Mouse (Mus musculus) urinary bladder, postnatal 0 days (tissue): ENCODE measurements around the gene Olfr890. TPM values are rescaled to one million over a fixed set of nuclear protein-coding genes. Genes with fewer than 3 reads are reported as not detected.

Experiments
- polyA plus RNA-seq: library from polyadenylated mRNA; unstranded; fragments of >200 nt; fragmentation: Nextera tagmentation; extraction: Ambion mirVana; gene quantifications from 2 replicates; pipeline ENCODE4 v1.2.1, GENCODE M21; 2015

The Olfr890 gene
- 0.04 TPM in 1 of 2 replicates, not detected in the other for polyA plus RNA-seq

GRCm38 (mm10) chr9:38142217-38142616 lies at the start of gene Olfr890:
TSS of gene Olfr890 (plus strand) at chr9:38142517.

GRCm38 (mm10) chr9:38107828-38108227 lies 34.5 kb upstream of the Olfr890 start, which contains the start of gene Olfr888:
TSS of gene Olfr888 (plus strand) at chr9:38108128.

GRCm38 (mm10) chr9:38114898-38115297 lies 27.4 kb upstream of the Olfr890 start, which contains the start of gene Olfr889:
TSS of gene Olfr889 (plus strand) at chr9:38115198.

GRCm38 (mm10) chr9:38180721-38181120 lies 38.4 kb downstream of the Olfr890 start, which contains the start of gene Olfr891:
TSS of gene Olfr891 (minus strand) at chr9:38180821.

Other genes with a start within 250 kb of the Olfr890 start
- not detected in 2 replicates for gene Olfr145, start 245.8 kb upstream of the Olfr890 start, polyA plus RNA-seq
- not detected in 2 replicates for gene Olfr878, start 224.7 kb upstream of the Olfr890 start, polyA plus RNA-seq
- not detected in 2 replicates for gene Olfr881, start 150.7 kb upstream of the Olfr890 start, polyA plus RNA-seq
- not detected in 2 replicates for gene Olfr883, start 116.7 kb upstream of the Olfr890 start, polyA plus RNA-seq
- not detected in 2 replicates for gene Olfr884, start 96.0 kb upstream of the Olfr890 start, polyA plus RNA-seq
- not detected in 2 replicates for gene Olfr885, start 81.2 kb upstream of the Olfr890 start, polyA plus RNA-seq
- not detected in 2 replicates for gene Olfr887, start 58.4 kb upstream of the Olfr890 start, polyA plus RNA-seq
- gene Olfr888, start 34.4 kb upstream of the Olfr890 start, polyA plus RNA-seq: not detected in 2 replicates
- gene Olfr889, start 27.3 kb upstream of the Olfr890 start, polyA plus RNA-seq: 0.02 TPM in 2 replicates
- gene Olfr891, start 38.3 kb downstream of the Olfr890 start, polyA plus RNA-seq: not detected in 2 replicates
- gene Olfr893, start 65.8 kb downstream of the Olfr890 start, polyA plus RNA-seq: 0.13 and 0.17 TPM in 2 replicates
- not detected in 2 replicates for gene Olfr894, start 75.5 kb downstream of the Olfr890 start, polyA plus RNA-seq
- gene Olfr143, start 110.3 kb downstream of the Olfr890 start, polyA plus RNA-seq: not detected in 2 replicates
- gene Olfr895, start 125.3 kb downstream of the Olfr890 start, polyA plus RNA-seq: not detected in 2 replicates
- gene Olfr896-ps1, start 148.6 kb downstream of the Olfr890 start, polyA plus RNA-seq: not detected in 2 replicates
- not detected in 2 replicates for gene Olfr25, start 186.5 kb downstream of the Olfr890 start, polyA plus RNA-seq
- gene Olfr898, start 205.9 kb downstream of the Olfr890 start, polyA plus RNA-seq: not detected in 2 replicates
- not detected in 2 replicates for gene Olfr250, start 224.4 kb downstream of the Olfr890 start, polyA plus RNA-seq
- not detected in 2 replicates for gene Olfr251, start 234.6 kb downstream of the Olfr890 start, polyA plus RNA-seq